Mouse (Mus musculus) lung, postnatal 0 days (tissue): ENCODE measurements around the gene 2510002D24Rik.

Experiments used
- CTCF ChIP-seq: IDR thresholded peaks from 2 replicates; pipeline ENCODE4 v1.5.1; 2016; ENCODE audit warnings: antibody characterized with exemption, mild to moderate bottlenecking
- EP300 ChIP-seq: IDR thresholded peaks from 2 replicates; pipeline ENCODE4 v1.6.1; 2016; ENCODE audit warnings: antibody characterized with exemption, mild to moderate bottlenecking, control low read depth

DNA sequence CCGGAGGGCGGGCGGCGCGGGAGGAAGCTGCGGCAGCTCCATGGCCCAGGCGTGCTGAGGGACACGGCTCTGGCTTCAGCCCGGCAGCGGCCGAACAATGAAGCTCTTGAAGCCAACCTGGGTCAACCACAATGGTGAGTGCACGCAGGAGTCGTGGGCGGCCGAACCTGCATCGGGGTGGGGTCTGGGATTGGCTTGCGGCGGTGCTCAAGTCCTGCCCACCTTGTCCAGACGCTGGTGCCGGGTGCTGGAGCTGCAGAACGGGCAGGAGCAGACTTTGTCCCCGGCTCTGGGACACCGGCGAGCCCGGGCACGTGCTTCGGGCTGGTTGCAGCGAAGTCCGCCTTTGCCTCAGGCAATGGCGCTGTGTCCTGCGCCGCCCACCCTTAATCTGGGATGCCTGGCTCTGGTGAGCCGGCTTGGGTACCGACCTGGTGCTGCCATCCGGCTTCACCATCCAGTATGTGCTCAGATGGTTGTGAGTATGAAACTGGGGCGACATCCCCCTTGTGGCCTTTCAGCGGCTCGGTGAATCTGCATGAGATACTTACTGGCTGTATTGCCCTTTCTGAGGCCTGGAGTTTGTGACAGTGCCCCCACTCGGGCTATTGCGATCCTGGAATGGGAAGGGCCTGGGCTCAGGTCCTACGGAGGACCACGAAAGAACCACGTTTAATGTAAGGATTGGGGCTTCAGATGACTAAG is 41.2 kb downstream of the 2510002D24Rik start:
- TF ChIP-seq CTCF (peak; percentile 66), EP300 (no peak)
